Mouse (Mus musculus): ENCODE measurements at regions not wholly inside any gene's neighbourhood (a gene's known extent, or its start where the extent isn't known, plus 50 kb on each side); places are given as distances from the start of the nearest gene placed in this dataset.
"Not testable (repeated sequence)": the region's sequence is repeated elsewhere in the genome, so short reads cannot be mapped to it uniquely, and the experiment has no call there.

DNA sequence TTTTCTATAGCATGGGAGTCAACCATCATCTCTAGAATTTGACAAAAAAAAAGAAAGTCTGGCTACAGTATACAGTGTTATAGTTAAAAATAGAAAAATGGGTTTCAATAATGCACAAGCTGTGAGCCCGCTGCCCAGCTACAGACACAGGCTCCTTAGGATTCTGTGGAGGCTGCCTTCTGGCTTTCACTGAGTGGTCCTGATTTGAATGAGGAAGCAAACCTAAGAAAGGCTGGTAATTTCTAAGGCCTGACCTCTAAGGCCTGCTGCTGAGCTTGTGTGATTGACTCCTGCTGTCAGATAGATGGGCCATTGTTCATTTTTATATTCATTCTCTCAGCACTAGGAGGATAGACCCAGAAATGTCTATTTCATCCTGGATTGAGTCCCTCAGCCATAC, 67.7 kb downstream of the Alg10b start:
- no peak for DNase-seq (ENCODE audit: low spot score)

DNA sequence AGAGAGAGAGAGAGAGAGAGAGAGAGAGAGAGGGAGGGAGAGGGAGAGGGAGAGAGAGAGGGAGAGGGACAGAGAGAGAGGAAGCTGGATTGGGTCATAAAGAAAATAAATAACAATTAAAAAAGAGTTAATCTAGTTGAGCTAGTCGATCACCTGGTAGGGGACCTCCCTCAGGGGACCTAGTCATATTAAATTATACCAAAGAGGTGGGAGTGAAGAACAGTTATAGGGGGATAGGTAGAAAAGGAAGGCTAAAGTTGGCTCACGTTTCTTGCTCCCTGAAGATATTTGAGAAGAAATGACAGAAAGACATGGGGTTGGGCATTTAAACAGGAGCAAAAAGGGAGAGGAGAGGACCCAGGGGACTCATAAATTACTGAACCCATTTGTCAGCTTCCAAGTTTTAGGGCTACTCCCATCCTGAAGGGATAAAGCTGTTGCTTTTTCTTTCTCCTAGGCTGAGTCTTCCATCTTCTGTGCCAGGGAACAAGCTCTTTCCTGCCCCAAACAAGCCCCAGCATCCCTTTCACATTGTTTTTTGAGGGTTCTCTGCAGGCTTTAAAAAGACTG, 70.3 kb downstream of the Alg10b start:
- DNase-seq (ENCODE audit: low spot score): no peak

DNA sequence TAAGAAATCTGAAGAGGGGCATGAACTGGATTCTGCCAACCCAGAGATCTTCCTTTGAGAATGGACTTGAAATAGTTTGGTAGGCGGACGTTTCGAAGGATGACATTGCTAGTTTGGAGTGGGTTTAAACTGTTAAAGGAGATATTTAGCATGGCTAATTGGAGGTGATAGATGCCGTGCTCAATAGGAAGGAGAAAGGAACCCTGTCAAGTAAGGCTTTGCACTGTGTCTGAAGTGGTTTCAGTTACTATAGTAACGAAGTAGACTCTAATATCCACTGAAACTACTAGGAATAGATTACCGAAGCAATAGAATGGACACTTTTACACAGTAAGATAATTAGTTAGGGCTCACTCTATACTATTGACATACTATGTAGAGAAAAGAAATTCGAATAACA, 74.5 kb downstream of the Alg10b start:
- DNase-seq (ENCODE audit: low spot score): no peak

DNA sequence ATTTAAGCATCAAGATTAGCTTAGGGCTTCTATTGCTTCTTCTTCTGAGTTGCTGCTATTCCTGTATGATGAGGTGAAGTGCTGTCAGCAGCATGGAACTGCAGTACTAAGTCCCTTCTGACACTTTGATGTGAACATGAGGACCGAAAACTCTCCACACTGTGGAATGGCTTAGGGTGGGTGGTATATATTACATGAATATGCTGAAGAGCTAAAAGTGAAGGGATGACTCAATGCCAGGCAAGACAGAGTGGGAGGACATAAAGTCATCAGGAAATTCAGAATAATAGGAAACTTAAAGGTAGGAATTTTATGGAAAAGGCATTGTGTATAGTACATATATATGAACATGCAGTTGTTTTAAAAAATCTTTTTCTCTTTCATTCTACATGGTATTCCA, 79.3 kb downstream of the Alg10b start:
- no peak for DNase-seq (ENCODE audit: low spot score)

DNA sequence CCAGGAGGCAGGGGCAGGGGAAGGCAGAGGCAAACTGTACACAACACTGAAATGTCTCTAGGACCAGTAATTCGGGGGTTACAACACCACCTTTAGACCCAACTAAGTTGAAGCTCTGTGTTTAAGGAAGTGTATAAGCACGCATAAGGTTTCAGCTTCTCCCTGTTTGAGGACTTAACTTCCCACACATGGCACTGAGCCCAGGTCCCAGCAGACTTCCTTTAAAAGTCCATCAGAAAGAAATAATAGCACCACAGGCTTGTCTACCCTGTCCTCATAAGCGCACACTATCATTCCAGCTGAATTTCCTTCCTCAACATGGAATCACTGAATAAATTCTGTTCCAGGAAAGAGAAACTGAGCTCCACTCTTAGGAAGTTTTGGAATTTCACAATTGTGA, 80.9 kb downstream of the Alg10b start:
- DNase-seq (ENCODE audit: low spot score): peak; percentile 6

DNA sequence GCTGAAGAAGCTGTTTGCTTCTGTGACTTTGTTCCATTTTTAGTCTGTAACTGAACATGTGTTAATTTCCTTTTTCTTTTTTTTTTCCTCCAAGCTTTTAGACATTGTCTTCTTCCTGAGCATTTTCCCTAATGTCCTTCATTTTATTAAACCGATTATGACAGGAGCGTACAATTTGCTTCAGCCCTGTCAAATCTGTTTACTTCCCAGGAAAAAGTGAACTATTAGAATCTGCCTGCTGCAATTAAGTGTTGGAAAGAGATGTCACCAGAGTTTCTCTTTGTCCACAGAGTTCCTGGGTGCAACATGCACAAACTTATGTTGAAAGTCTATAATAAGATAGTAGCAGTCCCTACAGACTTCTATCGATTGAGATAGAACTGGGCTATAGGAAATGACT, 82.8 kb downstream of the Alg10b start:
- DNase-seq (ENCODE audit: low spot score): no peak

DNA sequence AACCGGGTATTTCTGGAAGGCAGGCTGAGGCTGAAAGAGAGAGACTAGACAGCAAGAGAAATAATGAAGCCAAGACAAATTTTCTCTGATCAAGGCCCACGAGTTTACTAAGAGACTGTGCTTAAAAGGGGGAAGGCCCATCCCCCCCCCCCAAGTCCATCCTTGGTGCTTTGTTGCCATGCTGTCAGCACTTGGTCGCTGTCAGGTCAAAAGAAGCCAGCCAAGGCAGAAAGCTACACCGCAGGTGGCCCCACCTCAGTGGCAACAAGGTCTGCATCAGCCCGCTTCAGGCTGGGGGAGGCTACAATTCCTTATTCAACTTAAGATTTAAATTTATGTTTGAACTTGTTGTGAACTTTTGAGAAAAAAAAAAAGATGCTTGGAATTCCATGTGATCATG, 84.3 kb downstream of the Alg10b start:
- DNase-seq (ENCODE audit: low spot score): not testable (repeated sequence)

DNA sequence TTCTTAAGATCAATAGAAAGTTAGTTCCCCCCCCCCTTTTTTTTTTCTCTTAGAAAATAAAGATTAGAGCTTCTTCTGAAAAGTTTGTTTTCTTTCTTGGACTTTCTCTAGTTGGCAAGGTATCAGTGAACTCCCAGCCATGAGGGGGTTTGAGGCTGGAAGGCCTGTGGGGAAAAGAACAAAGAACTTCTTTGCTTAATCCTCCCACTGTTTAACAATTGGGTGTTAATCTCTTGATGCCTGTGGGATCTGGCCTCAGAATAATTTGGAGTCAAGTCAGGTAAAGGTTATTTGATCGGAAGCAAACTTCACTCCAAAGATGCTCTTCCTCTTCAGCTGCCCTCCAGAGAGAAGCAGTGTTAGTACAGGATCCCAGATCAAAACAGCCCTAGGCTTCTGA, 84.8 kb downstream of the Alg10b start:
- DNase-seq (ENCODE audit: low spot score): no peak

DNA sequence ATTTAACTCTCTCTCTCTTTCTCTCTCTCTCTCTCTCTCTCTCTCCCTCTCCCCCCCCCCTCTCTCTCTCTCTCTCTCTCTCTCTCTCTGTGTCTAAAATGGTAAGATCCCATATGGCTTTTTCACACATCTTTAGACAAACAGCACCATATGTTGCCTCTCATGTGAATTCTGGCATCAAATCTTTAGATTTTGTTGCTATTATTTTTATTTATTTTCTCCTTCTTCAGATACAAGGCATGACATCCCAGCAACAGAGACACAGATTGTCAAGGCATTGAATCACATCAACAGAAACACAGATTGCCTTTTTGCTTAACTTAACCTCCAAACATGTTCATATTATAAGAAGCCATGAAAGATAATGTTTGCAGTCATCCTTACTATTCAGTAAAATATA, 85.6 kb downstream of the Alg10b start:
- no peak for DNase-seq (ENCODE audit: low spot score)

DNA sequence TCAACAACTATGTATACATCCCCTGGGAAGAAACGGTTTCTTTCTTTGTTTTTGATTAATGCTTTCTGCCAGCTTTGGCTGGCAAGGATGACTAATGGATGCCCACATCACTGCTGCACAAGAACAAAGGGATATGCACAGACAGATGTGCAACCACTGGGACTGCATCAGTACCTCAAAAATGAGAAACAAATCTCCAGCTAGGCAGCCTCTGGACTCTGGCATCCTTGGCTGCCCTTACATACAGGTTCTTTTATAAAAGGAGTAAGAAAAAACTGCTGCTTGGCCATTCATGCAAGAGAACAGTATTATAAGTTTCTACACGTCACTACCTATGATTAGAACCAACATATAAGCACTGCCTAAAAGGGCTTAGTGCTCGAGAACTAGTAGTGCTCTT, 97.7 kb downstream of the Alg10b start:
- no peak for DNase-seq (ENCODE audit: low spot score)

DNA sequence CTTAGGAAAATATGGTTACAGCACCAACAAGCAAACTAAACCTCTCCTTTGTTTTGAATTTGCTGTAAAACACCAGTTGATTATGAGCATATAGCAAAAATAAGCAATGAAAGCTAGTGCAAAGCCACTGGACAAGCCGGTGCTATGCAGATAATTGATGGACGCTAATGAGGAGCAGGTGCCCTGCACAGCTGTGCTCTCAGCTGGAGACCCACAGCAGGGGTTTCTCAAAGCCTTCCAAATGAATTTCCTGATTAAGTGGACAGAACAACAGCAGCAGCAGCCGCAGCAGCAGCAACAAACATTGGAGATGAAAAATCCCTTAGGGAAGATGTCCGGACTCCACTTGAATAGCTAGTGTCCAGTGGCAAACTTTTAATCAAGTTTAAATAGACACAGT, 109.2 kb downstream of the Alg10b start:
- no peak for DNase-seq (ENCODE audit: low spot score)

DNA sequence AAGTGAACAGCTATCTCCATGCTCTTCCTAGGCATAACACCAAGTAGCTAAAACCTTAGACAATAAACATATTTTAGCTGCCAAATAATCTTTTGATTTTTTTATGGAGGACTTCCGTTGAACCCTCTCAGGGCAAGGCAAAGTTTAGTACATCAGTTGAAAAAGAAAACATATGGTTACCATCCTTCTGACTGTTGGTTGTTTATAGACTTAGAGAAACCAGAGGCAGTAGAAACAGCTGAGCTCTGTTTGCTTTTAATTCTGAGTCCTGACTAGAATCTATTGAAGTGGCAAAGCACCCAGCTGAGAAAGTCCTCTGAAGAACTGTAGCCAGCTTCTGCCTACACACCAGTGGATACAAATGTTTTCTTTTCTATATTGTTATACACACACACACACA, 109.7 kb downstream of the Alg10b start:
- no peak for DNase-seq (ENCODE audit: low spot score)

DNA sequence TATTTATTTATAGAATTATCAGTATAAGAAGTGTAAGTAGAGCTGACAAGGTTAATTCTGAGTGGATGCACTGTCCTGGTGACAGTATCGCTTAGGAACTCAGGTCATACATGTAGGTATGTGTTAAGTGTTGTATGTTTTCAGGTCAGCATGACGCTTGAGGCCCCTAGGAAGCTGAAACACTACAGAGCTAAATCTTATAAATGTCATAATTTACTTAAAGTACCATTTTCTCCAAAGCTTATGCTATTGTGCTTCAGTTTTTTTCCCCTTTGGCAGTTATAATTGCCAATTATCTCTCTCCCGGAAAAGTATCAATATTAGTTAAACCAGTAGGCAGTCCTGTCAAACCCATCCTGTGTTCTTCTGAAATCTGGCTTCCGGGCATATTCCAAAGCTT, 110.3 kb downstream of the Alg10b start:
- DNase-seq (ENCODE audit: low spot score): no peak

DNA sequence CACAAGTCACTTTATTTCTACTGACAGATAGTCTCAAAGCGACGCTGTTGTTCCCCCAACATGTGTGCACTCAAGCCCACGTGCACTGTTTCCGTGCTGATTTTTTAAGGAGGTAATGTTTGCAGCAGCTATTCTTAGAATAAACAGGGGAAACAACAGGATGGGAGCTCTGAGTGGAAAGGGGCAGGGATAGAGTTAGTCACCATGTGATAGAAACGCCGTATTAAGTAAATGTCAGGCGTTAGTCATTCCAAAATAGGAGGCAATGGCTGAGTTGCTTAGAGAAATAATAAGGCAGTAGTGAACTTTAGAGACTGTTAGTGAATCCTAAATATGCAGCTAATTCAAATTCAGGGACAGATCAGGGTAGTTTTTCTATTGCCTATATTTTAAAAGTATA, 111.4 kb downstream of the Alg10b start:
- DNase-seq (ENCODE audit: low spot score): no peak

DNA sequence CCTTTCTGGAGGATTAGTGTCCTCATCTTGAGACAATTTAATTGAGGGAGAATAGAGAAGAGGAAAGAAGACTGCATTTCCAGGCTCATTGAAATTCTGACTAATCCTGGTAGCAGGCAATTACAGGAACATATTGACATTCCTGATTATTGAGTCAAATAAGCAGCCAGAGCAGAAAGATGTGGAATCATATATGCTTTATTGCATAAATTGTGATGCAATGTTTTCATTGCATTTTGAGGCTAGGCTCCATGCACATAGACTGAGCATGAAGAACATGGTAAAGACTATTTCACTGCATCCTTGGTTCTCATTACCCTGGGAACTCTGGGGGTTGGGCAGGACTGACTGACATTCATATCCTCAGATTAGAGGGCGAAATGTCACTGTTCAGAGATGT, 116.0 kb downstream of the Alg10b start:
- DNase-seq (ENCODE audit: low spot score): no peak

DNA sequence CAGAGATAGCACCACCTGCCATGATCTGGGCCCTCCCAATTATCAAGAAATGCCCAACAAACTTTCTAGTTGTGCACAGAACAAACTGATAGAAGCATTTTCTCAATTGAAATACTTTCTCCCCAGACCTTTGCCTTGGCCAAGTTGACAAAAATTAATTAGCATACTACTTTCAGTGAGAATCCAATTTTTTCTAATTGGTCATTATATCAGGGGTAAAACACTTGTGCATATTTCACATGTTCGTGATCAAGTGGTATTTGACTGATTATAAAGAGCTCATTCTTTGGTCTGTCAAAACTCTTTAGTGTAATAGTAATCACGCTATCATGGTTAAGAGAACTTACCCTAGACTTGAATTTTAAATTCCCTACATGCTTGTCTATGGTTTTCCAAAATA, 117.2 kb downstream of the Alg10b start:
- DNase-seq (ENCODE audit: low spot score): no peak

DNA sequence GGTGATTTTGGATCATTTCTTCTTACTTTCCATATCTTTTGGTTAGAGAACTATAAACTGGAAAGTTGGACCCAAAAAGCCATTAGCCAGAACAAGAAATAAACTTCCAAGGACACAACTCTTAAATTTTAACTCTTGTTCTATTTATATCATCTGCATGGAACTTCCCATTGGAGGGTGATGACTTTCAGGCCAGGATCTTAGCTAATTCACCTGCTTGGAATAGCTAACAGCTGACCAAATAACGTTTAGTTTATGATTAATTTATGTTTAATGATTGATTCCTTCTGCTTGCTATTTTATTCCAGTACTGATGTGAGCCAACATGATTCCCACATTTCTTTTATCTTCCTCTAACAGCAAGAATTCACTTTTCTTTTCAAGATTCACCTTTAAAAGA, 119.7 kb downstream of the Alg10b start:
- no peak for DNase-seq (ENCODE audit: low spot score)

DNA sequence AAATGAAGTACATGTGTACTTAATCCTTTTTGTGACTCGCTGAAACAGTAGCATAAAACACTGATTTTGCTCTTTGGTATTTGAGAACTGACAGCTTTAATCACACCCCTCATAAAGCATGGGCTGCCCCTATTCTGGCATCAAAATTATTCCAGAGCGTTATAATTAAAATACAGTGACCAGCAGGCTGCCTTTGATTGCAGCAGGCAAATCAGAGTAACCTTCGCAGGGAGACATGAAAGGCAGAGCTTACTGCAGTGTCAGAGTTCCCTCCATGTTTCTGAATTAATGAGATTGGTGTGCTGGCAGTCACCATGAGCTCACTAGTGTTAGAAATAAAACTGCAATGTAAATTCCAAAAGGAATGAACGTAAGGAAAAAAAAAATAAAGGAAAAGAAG, 120.8 kb downstream of the Alg10b start:
- no peak for DNase-seq (ENCODE audit: low spot score)

DNA sequence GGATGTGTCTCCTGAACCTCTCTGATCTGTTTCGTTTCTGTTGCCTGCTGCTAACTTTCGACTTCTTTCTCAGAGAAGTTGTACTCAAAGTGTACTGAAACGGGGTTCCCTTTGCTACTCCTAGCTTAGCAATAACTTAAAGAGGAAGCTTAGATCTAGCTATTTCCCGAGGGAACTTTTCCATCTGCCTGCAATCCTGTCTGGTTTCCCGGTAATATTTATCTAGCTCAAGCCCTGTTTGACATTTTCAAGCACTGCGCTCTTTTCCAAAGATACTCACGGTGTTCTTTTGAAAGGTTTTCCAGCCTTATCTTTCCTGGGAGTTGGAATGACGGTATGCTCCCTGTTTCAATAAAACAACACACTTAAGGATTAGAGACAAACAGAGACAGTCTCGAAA, 122.1 kb downstream of the Alg10b start:
- no peak for DNase-seq (ENCODE audit: low spot score)

DNA sequence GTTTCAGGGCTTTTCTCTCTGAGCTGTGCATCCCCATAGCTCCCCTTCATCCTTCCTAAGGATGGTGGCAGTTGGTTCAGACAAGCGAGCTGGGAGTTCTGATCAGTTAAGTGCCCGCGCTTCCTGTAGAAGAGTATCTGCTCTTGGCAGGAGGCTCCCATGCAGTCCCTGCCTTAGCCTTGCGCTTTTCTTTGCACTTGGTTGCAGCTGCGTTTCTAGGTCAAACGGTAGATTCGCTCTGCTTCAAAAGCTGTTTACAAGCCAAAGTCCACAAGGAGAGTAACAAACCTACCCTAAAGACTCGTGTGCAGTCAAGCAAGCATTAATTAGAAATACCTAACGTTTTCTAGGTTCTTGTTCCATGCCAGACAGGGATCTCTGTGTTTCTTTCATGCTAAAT, 122.6 kb downstream of the Alg10b start:
- peak; percentile 6 for DNase-seq (ENCODE audit: low spot score)

DNA sequence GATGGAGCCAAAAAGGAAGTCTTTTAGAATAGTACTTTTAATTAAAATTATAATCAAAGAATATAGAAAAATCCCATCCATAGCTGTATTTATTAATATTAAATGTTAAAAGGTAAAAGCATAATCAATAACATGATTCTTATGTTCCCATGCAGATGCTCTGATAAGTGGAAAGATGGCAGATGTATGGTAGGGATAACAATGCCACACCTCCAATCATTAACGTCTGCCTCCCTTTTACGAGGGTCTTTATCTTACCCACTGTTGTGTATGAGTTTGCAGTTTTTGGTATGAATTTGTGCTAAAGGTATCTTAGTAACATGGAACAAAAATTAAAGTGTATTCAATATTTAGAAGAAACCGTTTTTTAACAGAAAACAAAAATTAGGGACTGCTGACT, 127.8 kb downstream of the Alg10b start:
- no peak for DNase-seq (ENCODE audit: low spot score)

DNA sequence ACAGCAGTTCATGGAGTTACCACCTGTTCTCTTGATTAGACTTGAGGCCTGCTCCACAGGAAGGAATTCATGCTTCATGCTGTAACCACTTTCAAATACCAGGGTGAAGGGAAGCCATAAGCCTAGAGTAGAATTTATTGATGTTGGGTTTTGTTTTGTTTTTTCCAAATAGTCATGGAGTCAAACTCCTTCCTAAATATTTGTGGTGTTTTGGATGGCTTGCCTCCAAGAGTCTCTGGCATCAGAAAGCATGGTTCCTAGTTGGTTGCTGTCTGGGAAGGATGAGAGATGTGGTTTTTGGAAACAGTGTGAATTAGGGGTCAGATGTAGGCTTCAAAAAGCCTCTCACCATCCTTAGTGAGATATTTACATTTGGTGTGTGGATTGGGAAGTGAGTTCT, 141.5 kb downstream of the Alg10b start:
- no peak for DNase-seq (ENCODE audit: low spot score)

DNA sequence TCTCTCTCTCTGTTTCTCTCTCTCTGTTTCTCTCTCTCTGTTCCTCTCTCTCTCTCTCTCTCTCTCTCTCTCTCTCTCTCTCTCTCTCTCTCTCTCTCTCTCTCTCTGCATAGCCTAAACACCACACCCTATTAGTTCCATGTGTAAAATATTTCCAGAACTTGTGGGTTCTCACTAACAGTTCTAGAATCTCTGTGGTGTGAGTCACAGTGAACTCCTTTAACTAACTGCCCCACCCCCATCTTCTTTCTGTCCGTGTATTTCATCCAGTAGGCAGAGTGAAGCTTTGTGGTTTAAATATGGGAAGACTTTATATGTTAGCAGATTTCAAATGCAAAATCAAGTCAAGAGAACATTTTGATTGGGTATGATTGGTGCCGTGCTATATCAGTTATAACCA, 153.8 kb downstream of the Alg10b start:
- no peak for DNase-seq (ENCODE audit: low spot score)

DNA sequence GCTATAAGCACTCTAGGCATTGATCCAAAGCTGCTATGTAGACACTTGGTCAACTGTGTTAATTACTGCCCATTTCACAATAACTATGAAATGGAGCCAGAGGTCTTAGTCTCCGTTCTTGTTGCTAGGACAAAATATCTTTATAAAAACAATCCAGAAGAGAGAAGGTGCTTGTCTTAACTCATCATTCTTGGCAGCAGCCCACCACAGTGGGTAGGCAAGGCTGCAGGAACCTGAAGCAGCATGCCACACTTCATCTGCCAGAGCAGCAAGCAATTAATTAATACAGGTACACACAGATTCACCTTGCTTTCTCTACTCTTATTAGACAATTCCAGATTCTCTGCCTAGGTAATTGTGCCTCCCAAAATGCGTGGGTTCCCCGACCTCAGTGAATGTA, 172.8 kb downstream of the Alg10b start:
- no peak for DNase-seq (ENCODE audit: low spot score)
